Mouse (Mus musculus) neural tube, embryonic 12.5 days (tissue): ENCODE results near the gene Sdhaf2. TPM values are rescaled to one million over a fixed set of nuclear protein-coding genes. Genes with fewer than 3 reads are reported as not detected.

ENCODE experiments used
- ATAC-seq: fragments of 200-750 bp; cut with Nextera tagmentation; 2 replicates; pipeline ENCODE4 v1.8.0; 2017; ENCODE audit warnings: low read depth, mild to moderate bottlenecking, moderate TSS enrichment, moderate library complexity; ENCODE audit not compliant: low FRiP score
- H3K27ac ChIP-seq: fragments of 300-500 bp; sonication (generic); 2 replicates; pipeline ENCODE4 v1.5.1; 2016
- H3K27me3 ChIP-seq: fragments of 300-500 bp; sonication (generic); replicated peaks from 2 replicates; pipeline ENCODE4 v1.6.1; 2016; ENCODE audit warnings: mild to moderate bottlenecking
- H3K36me3 ChIP-seq: fragments of 300-500 bp; sonication (generic); 2 replicates; pipeline ENCODE4 v1.6.1; 2016; ENCODE audit warnings: mild to moderate bottlenecking
- H3K4me1 ChIP-seq: fragments of 300-500 bp; sonication (generic); 2 replicates; pipeline ENCODE4 v1.6.1; 2016
- H3K4me2 ChIP-seq: fragments of 300-500 bp; sonication (generic); replicated peaks from 2 replicates; pipeline ENCODE4 v1.6.1; 2016; ENCODE audit warnings: mild to moderate bottlenecking
- H3K4me3 ChIP-seq: fragments of 300-500 bp; sonication (generic); 2 replicates; pipeline ENCODE4 v1.5.1; 2016
- H3K9ac ChIP-seq: fragments of 300-500 bp; sonication (generic); 2 replicates; pipeline ENCODE4 v1.6.1; 2016; ENCODE audit warnings: mild to moderate bottlenecking
- H3K9me3 ChIP-seq: fragments of 300-500 bp; sonication (generic); 2 replicates; pipeline ENCODE4 v1.6.1; 2016; ENCODE audit warnings: mild to moderate bottlenecking
- WGBS: fragments of 180-500 bp; shearing (Covaris S2); methylation state at CpG from one replicate; pipeline ENCODE4 v1.1.7; 2016; 5-methylcytosine and 5-hydroxymethylcytosine counted together
- polyA plus RNA-seq: library from polyadenylated mRNA; unstranded; fragments of >200 nt; fragmentation: Nextera tagmentation; extraction: Ambion mirVana; gene quantifications from 2 replicates; pipeline ENCODE4 v1.2.1, GENCODE M21; 2016

Sdhaf2 gene
- polyA plus RNA-seq, 1 experiment from 2014 or later = 64.3 TPM

- Histone ChIP-seq H3K27me3 (no peaks in the 10 kb centered on the region), H3K36me3 (no peaks in the 10 kb centered on the region), H3K4me2 (no peak overlapping the region), H3K9me3 (no peaks in the 10 kb centered on the region), H3K27ac (no peak overlapping the region), H3K4me1 (peaks cover 5% of the 10 kb centered on the region), H3K9ac (no peak overlapping the region), H3K4me3 (no peak overlapping the region)
- 25% methylated on average over 9 of the region's 9 CpGs for WGBS
- ATAC-seq = peak; percentile 67; the same call in 1 of the 2 replicates
Measured at GRCm38 (mm10) chr19:10486264-10486738, 39.6 kb downstream of the Sdhaf2 start.

DNA sequence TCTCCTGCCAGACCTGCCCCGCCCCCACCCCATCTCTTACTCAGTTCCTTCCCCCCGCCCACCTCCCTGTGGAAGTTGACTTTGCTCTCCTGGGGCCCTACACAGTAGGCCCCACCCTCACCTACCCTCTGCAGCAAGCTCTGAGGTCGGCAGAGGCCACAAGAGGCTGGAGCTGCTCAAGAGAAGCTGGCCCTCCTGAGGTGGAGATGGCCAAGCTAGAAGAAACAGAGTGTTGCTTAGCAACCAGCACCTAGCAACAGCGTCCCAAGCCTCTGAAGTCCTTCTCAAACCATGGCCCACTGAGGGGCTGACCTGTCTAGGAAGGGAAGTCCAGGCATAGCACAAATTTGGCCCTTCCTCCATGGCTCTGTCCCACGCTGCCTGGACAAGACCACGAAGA lies 43.2 kb downstream of the Sdhaf2 start, which contains the start of gene Ppp1r32:
TSS of gene Ppp1r32 (minus strand) at position 226 of the 400 bp plus-strand sequence.
- Histone ChIP-seq H3K36me3 (no peaks in the 10 kb centered on the region), H3K4me2 (no peak within 1 kb of the TSS), H3K4me1 (peaks cover 5% of the 10 kb centered on the region), H3K27ac (no peak within 1 kb of the TSS), H3K9me3 (no peaks in the 10 kb centered on the region), H3K27me3 (no peaks in the 10 kb centered on the region), H3K4me3 (no peak within 1 kb of the TSS), H3K9ac (no peak within 1 kb of the TSS)
- WGBS = 34% methylated on average over 6 of the region's 6 CpGs
- ATAC-seq = 0 out of 2 replicates have a peak, but pooled peaks have one; percentile 31

GRCm38 (mm10) chr19:10479541-10479940 lies 46.4 kb downstream of the Sdhaf2 start:
- Histone ChIP-seq H3K4me2 (no peak overlapping the region), H3K4me1 (peaks cover 5% of the 10 kb centered on the region), H3K9me3 (no peaks in the 10 kb centered on the region), H3K36me3 (no peaks in the 10 kb centered on the region), H3K9ac (no peak overlapping the region), H3K27me3 (no peaks in the 10 kb centered on the region), H3K4me3 (no peak overlapping the region), H3K27ac (no peak overlapping the region)
- ATAC-seq = no peak
- 69% methylated on average over 4 of the region's 4 CpGs for WGBS

DNA sequence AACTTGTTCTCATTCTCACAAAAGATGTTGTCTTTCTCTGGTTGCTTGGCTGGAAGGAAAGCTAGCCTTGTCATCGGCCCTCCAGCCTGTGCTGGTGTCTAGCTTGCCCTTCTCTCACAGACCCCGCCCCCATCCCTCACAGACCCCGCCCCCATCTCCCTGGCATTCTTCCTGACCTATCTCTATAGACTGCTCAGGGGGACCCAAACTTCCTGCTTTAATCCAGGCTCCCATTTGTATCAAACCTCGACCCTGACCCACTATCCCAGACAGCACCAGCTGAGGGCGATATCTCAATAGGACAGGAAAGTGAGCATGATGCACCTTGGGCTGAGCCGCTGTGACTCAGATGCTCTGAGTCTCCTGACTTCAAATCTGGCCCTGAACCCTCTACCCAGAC lies 52.2 kb downstream of the Sdhaf2 start:
- H3K36me3 ChIP-seq = no peaks in the 10 kb centered on the region
- ATAC-seq = no peak

GRCm38 (mm10) chr19:10472958-10473357 lies 53.0 kb downstream of the Sdhaf2 start:
- Histone ChIP-seq H3K4me3 (no peak overlapping the region), H3K9me3 (no peaks in the 10 kb centered on the region), H3K4me2 (no peak overlapping the region), H3K4me1 (no peaks in the 10 kb centered on the region), H3K27me3 (no peaks in the 10 kb centered on the region), H3K9ac (no peak overlapping the region), H3K27ac (no peak overlapping the region), H3K36me3 (no peaks in the 10 kb centered on the region)
- 77% methylated on average over 3 of the region's 3 CpGs for WGBS
- ATAC-seq = no peak

More for the DNA sequence above, 52.2 kb downstream of the Sdhaf2 start:
- H3K4me1 ChIP-seq = no peaks in the 10 kb centered on the region
- 15% methylated on average over 6 of the region's 6 CpGs for WGBS
- no peaks in the 10 kb centered on the region for H3K27me3 ChIP-seq
- no peaks in the 10 kb centered on the region for H3K9me3 ChIP-seq
- H3K27ac ChIP-seq = no peak overlapping the region
- no peak overlapping the region for H3K9ac ChIP-seq
- no peak overlapping the region for H3K4me3 ChIP-seq
- H3K4me2 ChIP-seq = no peak overlapping the region

DNA sequence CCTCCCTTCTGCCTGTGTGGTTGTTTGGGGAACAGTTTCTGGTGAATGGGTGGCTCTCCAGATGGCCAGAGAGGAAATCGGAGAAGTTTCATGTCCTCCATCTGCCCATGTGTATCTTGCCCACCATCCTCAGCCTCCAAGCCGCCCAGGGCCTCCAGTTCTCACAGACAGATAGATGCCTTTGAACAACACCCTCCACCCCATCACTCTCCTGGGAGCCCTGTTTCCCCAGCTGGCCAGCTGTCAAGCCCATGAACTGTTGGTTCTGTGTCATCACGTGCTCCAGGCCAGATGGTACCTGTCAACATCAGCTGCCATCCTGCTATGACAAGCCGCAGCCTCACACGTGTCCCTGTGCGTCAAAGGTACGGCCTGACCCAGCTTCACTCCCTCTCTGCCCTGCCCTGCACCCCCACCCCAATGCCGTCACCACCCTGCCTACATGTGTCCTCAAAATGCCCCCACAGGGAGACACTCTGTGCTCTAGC lies 56.7 kb downstream of the Sdhaf2 start:
- ATAC-seq = no peak
- H3K4me1 ChIP-seq = no peaks in the 10 kb centered on the region
- no peak overlapping the region for H3K9ac ChIP-seq
- no peak overlapping the region for H3K4me2 ChIP-seq
- WGBS = 58% methylated on average over 8 of the region's 8 CpGs
- H3K4me3 ChIP-seq = no peak overlapping the region
- no peak overlapping the region for H3K27ac ChIP-seq
- H3K36me3 ChIP-seq = no peaks in the 10 kb centered on the region
- no peaks in the 10 kb centered on the region for H3K27me3 ChIP-seq
- no peaks in the 10 kb centered on the region for H3K9me3 ChIP-seq

DNA sequence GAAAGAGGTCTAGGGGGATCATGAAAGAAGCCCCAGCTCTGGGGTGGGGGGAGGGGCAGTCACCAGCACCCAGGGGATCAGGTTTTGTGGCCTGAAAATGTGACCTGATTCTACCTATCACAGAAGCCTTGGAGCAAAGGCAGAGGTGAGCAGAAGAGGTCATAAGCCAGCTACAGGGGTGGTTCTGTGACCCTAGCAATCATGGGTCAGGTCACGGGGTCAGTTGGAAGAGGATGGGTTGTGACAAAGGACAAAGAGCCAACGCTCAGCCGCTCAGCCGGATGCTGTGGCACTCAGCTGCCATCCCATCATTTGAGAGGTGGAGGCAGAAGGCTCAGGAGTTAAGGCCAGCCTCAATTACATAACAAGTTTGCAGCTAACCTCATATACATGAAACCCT lies 61.5 kb downstream of the Sdhaf2 start:
- H3K9me3 ChIP-seq = no peaks in the 10 kb centered on the region
- WGBS = 10% methylated on average over 4 of the region's 4 CpGs
- H3K27me3 ChIP-seq = peaks cover 30% of the 10 kb centered on the region
- no peak overlapping the region for H3K27ac ChIP-seq
- no peak overlapping the region for H3K4me3 ChIP-seq
- no peak for ATAC-seq
- H3K9ac ChIP-seq = no peak overlapping the region
- H3K36me3 ChIP-seq = no peaks in the 10 kb centered on the region
- H3K4me2 ChIP-seq = no peak overlapping the region
- 0 out of 2 replicates have a peak, but pooled peaks cover 4% of the 10 kb centered on the region for H3K4me1 ChIP-seq

DNA sequence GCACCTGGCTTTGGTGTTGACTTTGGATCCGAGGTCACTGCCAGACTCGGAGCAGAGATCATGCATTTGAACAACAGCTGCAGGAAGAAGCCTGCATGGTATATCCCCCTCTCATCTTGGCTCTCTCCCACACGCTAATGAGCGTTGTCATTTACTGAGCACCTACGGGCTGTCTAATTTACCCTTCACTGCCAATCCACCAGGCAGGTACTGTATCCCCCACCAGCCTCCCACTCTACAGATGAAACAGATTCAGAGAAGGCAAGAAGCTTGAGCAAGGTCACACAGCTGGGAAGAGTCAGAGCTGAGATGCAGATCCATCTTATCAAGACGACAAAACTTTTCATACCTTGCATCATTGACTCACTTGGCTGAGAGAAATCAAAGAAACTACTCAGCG lies 64.4 kb downstream of the Sdhaf2 start:
- peaks cover 56% of the 10 kb centered on the region for H3K27me3 ChIP-seq
- 49% methylated on average over 7 of the region's 7 CpGs for WGBS
- H3K9ac ChIP-seq = no peak overlapping the region
- H3K9me3 ChIP-seq = no peaks in the 10 kb centered on the region
- no peak overlapping the region for H3K27ac ChIP-seq
- H3K4me3 ChIP-seq = no peak overlapping the region
- H3K36me3 ChIP-seq = no peaks in the 10 kb centered on the region
- H3K4me2 ChIP-seq = no peak overlapping the region
- H3K4me1 ChIP-seq = peaks cover 21% of the 10 kb centered on the region
- ATAC-seq = no peak

DNA sequence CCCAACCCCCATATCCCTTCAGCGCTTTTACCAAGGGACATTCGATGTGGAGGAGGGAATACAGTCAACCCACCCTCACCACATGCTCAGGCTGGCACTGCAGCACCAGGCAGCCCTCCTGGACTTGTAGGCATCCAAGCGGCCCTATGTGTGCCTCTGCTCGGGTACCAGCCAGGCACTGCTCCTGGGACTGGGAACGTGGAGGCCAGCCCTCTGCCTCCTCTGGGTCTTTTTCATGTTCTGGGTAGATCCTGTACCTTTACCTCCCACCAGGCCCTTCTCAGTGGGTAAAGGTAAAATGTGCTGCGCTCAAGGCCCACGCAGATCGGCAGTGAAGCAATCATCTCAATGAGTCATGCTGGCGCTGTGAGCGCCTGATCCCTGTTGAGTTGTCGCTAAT lies 66.0 kb downstream of the Sdhaf2 start:
- no peak for ATAC-seq
- H3K27me3 ChIP-seq = peaks cover 73% of the 10 kb centered on the region
- no peak overlapping the region for H3K4me2 ChIP-seq
- peaks cover 27% of the 10 kb centered on the region for H3K4me1 ChIP-seq
- no peak overlapping the region for H3K4me3 ChIP-seq
- no peaks in the 10 kb centered on the region for H3K9me3 ChIP-seq
- H3K36me3 ChIP-seq = no peaks in the 10 kb centered on the region
- H3K27ac ChIP-seq = no peak overlapping the region
- H3K9ac ChIP-seq = no peak overlapping the region
- 43% methylated on average over 11 of the region's 11 CpGs for WGBS

DNA sequence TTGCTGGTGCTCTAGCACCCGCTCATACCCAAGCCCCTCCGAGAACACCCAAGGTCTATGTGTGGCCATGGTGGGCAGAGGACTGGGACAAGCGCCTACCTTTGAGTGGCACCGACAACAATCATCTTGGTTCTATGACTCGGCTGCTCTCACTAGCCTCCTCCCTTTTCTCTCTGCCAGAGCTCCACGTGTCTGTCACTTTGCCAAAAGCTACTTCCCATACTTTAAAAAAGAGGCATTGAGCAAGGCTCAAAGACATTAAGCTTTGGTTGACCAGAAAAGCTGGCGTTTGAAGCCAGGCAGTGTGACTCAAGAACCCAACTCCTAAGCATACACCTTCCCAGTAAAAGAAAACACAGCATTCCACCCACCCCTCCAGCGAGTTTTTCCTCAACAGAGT lies 67.8 kb downstream of the Sdhaf2 start:
- 32% methylated on average over 8 of the region's 8 CpGs for WGBS
- H3K4me1 ChIP-seq = peaks cover 27% of the 10 kb centered on the region
- H3K9me3 ChIP-seq = no peaks in the 10 kb centered on the region
- peak overlapping the region; percentile 48; the same call in 1 of the 2 replicates for H3K4me3 ChIP-seq
- no peak overlapping the region for H3K9ac ChIP-seq
- H3K27ac ChIP-seq = no peak overlapping the region
- peak overlapping the region; percentile 93 for H3K4me2 ChIP-seq
- no peaks in the 10 kb centered on the region for H3K36me3 ChIP-seq
- peaks cover 73% of the 10 kb centered on the region for H3K27me3 ChIP-seq
- ATAC-seq = peak; percentile 23; the same call in 1 of the 2 replicates

- 1% methylated on average over 33 of the region's 34 CpGs for WGBS
- Histone ChIP-seq H3K9me3 (no peaks in the 10 kb centered on the region), H3K9ac (peak overlapping the region; percentile 52), H3K4me1 (peaks cover 27% of the 10 kb centered on the region), H3K27me3 (peaks cover 73% of the 10 kb centered on the region), H3K4me3 (peak overlapping the region; percentile 48), H3K27ac (no peak overlapping the region), H3K4me2 (peak overlapping the region; percentile 93), H3K36me3 (no peaks in the 10 kb centered on the region)
- peak; percentile 94 for ATAC-seq
Measured at GRCm38 (mm10) chr19:10457484-10457800, 68.5 kb downstream of the Sdhaf2 start.

DNA sequence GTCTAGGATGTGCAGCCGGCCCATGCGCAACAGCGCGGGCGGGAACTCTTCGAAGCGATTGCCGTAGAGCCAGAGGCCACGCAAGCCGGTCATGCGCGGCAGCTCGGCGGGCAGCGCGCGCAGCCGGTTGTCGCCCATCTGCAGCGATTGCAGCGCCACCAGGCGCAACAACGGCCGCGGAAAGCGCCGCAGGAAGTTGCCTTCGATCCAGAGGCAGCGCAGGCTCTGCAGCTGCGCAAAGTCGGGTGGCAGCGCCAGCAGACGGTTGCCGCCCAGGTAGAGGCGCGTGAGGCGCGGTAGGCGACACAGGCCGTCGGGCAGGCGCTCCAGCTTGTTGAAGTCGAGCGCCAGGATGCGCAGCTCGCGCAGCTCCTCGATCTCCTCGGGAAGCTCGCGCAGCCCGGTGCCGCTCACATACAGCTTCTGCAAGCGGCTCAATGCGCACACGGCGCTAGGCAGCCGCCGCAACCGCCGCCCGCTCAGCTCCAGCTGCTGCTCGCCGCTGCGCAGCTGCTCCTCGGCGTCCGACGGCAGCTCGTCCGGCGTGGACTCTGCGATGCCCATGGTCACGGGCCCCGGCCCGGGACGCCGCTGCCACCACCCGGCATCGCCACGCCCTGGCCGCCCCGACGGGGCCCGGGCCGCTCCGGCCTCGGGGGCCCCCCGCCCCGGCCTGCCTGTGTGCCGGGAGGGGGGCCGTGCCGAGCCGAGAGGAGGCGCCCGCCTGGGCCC lies 69.0 kb downstream of the Sdhaf2 start, which contains the start of gene Lrrc10b:
TSS of gene Lrrc10b (minus strand) at position 722 of the 732 bp plus-strand sequence.
- Histone ChIP-seq H3K36me3 (no peaks in the 10 kb centered on the region), H3K9ac (peak within 1 kb of the TSS; percentile 52), H3K4me2 (peak within 1 kb of the TSS; percentile 93), H3K4me1 (peaks cover 27% of the 10 kb centered on the region), H3K27me3 (peaks cover 69% of the 10 kb centered on the region), H3K27ac (no peak within 1 kb of the TSS), H3K4me3 (peak within 1 kb of the TSS; percentile 48), H3K9me3 (no peaks in the 10 kb centered on the region)
- under 1% methylated on average over 91 of the region's 96 CpGs for WGBS
- peak; percentile 64 for ATAC-seq

GRCm38 (mm10) chr19:10455437-10455806 lies 70.5 kb downstream of the Sdhaf2 start:
- no peak overlapping the region for H3K4me2 ChIP-seq
- no peak for ATAC-seq
- H3K4me1 ChIP-seq = peaks cover 27% of the 10 kb centered on the region
- WGBS = 87% methylated on average over 3 of the region's 3 CpGs
- H3K36me3 ChIP-seq = no peaks in the 10 kb centered on the region
- H3K9me3 ChIP-seq = no peaks in the 10 kb centered on the region
- H3K9ac ChIP-seq = no peak overlapping the region
- no peak overlapping the region for H3K27ac ChIP-seq
- H3K27me3 ChIP-seq = peaks cover 57% of the 10 kb centered on the region
- H3K4me3 ChIP-seq = no peak overlapping the region
